Mouse (Mus musculus) MEL (cell line): ENCODE results near the gene Hspbp1. TPM values are rescaled to one million over a fixed set of nuclear protein-coding genes. Genes with fewer than 3 reads are reported as not detected.

ENCODE experiments used
- DNase-seq: peaks from one replicate; pipeline ENCODE4 v3.0.0; 2011; ENCODE audit warnings: low read depth, low spot score
- H3K27ac ChIP-seq: 2 replicates; pipeline ENCODE4 v1.5.1; 2012; ENCODE audit warnings: low read depth, mild to moderate bottlenecking, control low read depth, low read length, moderate library complexity; ENCODE audit not compliant: control insufficient read depth
- H3K27me3 ChIP-seq, 2 experiments: fragments of 150-350 bp in 1 of 2; sonication (generic) in 1 of 2; 2 replicates each; pipeline ENCODE4 v1.6.1; 2012; ENCODE audit warnings: low read length in 2 of 2, mild to moderate bottlenecking in 2 of 2, improper control_type of control experiment in 1 of 2, moderate library complexity in 1 of 2; ENCODE audit not compliant: insufficient read depth in 2 of 2, control insufficient read depth in 1 of 2
- H3K36me3 ChIP-seq, 2 experiments: 2 replicates each; pipeline ENCODE4 v1.6.1; 2012 to 2014; ENCODE audit warnings: low read length in 2 of 2, improper control_type of control experiment in 1 of 2, inconsistent platforms in 1 of 2, mild to moderate bottlenecking in 1 of 2; ENCODE audit not compliant: insufficient read depth in 2 of 2, control insufficient read depth in 1 of 2
- H3K4me1 ChIP-seq, 2 experiments: fragments of 150-350 bp in 1 of 2; sonication (generic) in 1 of 2; 2 replicates each; pipeline ENCODE4 v1.6.1; 2012; ENCODE audit warnings: low read length in 2 of 2, improper control_type of control experiment in 1 of 2, mild to moderate bottlenecking in 1 of 2; ENCODE audit not compliant: insufficient read depth in 2 of 2, control insufficient read depth in 1 of 2
- H3K4me3 ChIP-seq, 2 experiments: fragments of 150-350 bp in 1 of 2; sonication (generic) in 1 of 2; 2 replicates each; pipeline ENCODE4 v1.5.1; 2012; ENCODE audit warnings: low read depth in 2 of 2, low read length in 2 of 2, mild to moderate bottlenecking in 2 of 2, moderate library complexity in 2 of 2, control low read depth in 1 of 2, improper control_type of control experiment in 1 of 2; ENCODE audit not compliant: control insufficient read depth in 1 of 2, insufficient read depth in 1 of 2
- H3K79me2 ChIP-seq: 2 replicates; pipeline ENCODE4 v1.6.1; 2012; ENCODE audit warnings: mild to moderate bottlenecking, low read length, moderate library complexity; ENCODE audit not compliant: control insufficient read depth, poor library complexity, insufficient read depth
- H3K9ac ChIP-seq: 2 replicates; pipeline ENCODE4 v1.6.1; 2012; ENCODE audit warnings: low read depth, mild to moderate bottlenecking, control low read depth, low read length, moderate library complexity; ENCODE audit not compliant: control insufficient read depth, poor library complexity, severe bottlenecking
- H3K9me3 ChIP-seq: fragments of 150-350 bp; sonication (generic); replicated peaks from 2 replicates; pipeline ENCODE4 v1.6.1; 2012; ENCODE audit warnings: mild to moderate bottlenecking, low read length, improper control_type of control experiment, moderate library complexity; ENCODE audit not compliant: insufficient read depth
- BHLHE40 ChIP-seq: IDR thresholded peaks from 2 replicates; pipeline ENCODE4 v1.6.1; 2012; ENCODE audit warnings: low read depth, mild to moderate bottlenecking, inconsistent platforms, low read length, improper control_type of control experiment, borderline replicate concordance
- CHD1 ChIP-seq: IDR thresholded peaks from 2 replicates; pipeline ENCODE4 v1.6.1; 2012; ENCODE audit warnings: low read depth, mild to moderate bottlenecking, inconsistent platforms, low read length, improper control_type of control experiment
- CTCF ChIP-seq, 3 experiments: IDR thresholded peaks in 2 of 3; conservative IDR thresholded peaks in 1 of 3; 2 replicates each; pipeline ENCODE4 v1.5.1; 2011 to 2012; ENCODE audit warnings: low read length in 3 of 3, low read depth in 2 of 3, mild to moderate bottlenecking in 2 of 3, improper control_type of control experiment in 1 of 3, inconsistent platforms in 1 of 3, mixed read lengths in 1 of 3, moderate library complexity in 1 of 3; ENCODE audit not compliant: control insufficient read depth in 1 of 3, insufficient read depth in 1 of 3, poor library complexity in 1 of 3, severe bottlenecking in 1 of 3
- ELF1 ChIP-seq: IDR thresholded peaks from 2 replicates; pipeline ENCODE4 v1.6.1; 2014; ENCODE audit warnings: low read depth, mild to moderate bottlenecking, inconsistent platforms, low read length, improper control_type of control experiment, moderate library complexity
- EP300 ChIP-seq, 2 experiments: IDR thresholded peaks; 2 replicates each; pipeline ENCODE4 v1.6.1; 2011; ENCODE audit warnings: improper control_type of control experiment in 2 of 2, low read length in 2 of 2, low read depth in 1 of 2, mild to moderate bottlenecking in 1 of 2
- GABPA ChIP-seq: IDR thresholded peaks from 2 replicates; pipeline ENCODE4 v1.6.1; 2012; ENCODE audit warnings: low read depth, mild to moderate bottlenecking, inconsistent platforms, low read length, improper control_type of control experiment, moderate library complexity
- HCFC1 ChIP-seq: IDR thresholded peaks from 2 replicates; pipeline ENCODE4 v1.6.1; 2012; ENCODE audit warnings: low read depth, mild to moderate bottlenecking, inconsistent platforms, low read length, improper control_type of control experiment, moderate library complexity
- JUND ChIP-seq: IDR thresholded peaks from 2 replicates; pipeline ENCODE4 v1.6.1; 2011; ENCODE audit warnings: low read depth, mild to moderate bottlenecking, improper control_type of control experiment, low read length
- KAT2A ChIP-seq: conservative IDR thresholded peaks from 2 replicates; pipeline ENCODE4 v1.6.1; 2012; ENCODE audit warnings: low read depth, low read length, improper control_type of control experiment, inconsistent platforms
- MAX ChIP-seq: IDR thresholded peaks from 2 replicates; pipeline ENCODE4 v1.6.1; 2011; ENCODE audit warnings: low read length, improper control_type of control experiment
- MEF2A ChIP-seq: IDR thresholded peaks from 2 replicates; pipeline ENCODE4 v1.6.1; 2014; ENCODE audit warnings: low read depth, mild to moderate bottlenecking, inconsistent platforms, low read length, improper control_type of control experiment; ENCODE audit not compliant: poor library complexity, insufficient replicate concordance, severe bottlenecking; ENCODE audit errors: extremely low read depth
- MYB ChIP-seq: IDR thresholded peaks from 2 replicates; pipeline ENCODE4 v1.6.1; 2011; ENCODE audit warnings: mild to moderate bottlenecking, low read depth, low read length, improper control_type of control experiment
- MYC ChIP-seq: IDR thresholded peaks from 2 replicates; pipeline ENCODE4 v1.6.1; 2011; ENCODE audit warnings: low read depth, mild to moderate bottlenecking, low read length, improper control_type of control experiment, moderate library complexity
- POLR2AphosphoS2 ChIP-seq: IDR thresholded peaks from 2 replicates; pipeline ENCODE4 v1.6.1; 2011; ENCODE audit warnings: low read length, improper control_type of control experiment
- POLR2AphosphoS5 ChIP-seq: IDR thresholded peaks from 2 replicates; pipeline ENCODE4 v1.6.1; 2012; ENCODE audit warnings: low read depth, borderline replicate concordance, mild to moderate bottlenecking, inconsistent platforms, low read length, moderate library complexity, mixed read lengths
- RAD21 ChIP-seq: IDR thresholded peaks from 2 replicates; pipeline ENCODE4 v1.6.1; 2011; ENCODE audit warnings: mild to moderate bottlenecking, low read depth, low read length, improper control_type of control experiment
- RCOR1 ChIP-seq: IDR thresholded peaks from 2 replicates; pipeline ENCODE4 v1.6.1; 2012; ENCODE audit warnings: low read depth, mild to moderate bottlenecking, inconsistent platforms, low read length, improper control_type of control experiment
- TAL1 ChIP-seq: IDR thresholded peaks from 2 replicates; pipeline ENCODE4 v1.6.1; 2012; ENCODE audit warnings: mild to moderate bottlenecking, inconsistent platforms, low read length, moderate library complexity, mixed read lengths
- TBP ChIP-seq: IDR thresholded peaks from 2 replicates; pipeline ENCODE4 v1.8.0; 2011; ENCODE audit warnings: low read depth, low read length, improper control_type of control experiment
- TCF12 ChIP-seq: IDR thresholded peaks from 2 replicates; pipeline ENCODE4 v1.6.1; 2014; ENCODE audit warnings: low read depth, mild to moderate bottlenecking, inconsistent platforms, low read length, improper control_type of control experiment, moderate library complexity
- UBTF ChIP-seq: IDR thresholded peaks from 2 replicates; pipeline ENCODE4 v1.6.1; 2012; ENCODE audit warnings: low read depth, mild to moderate bottlenecking, inconsistent platforms, low read length, improper control_type of control experiment, moderate library complexity, borderline replicate concordance; ENCODE audit not compliant: insufficient read depth
- USF1 ChIP-seq: IDR thresholded peaks from 2 replicates; pipeline ENCODE4 v1.6.1; 2014; ENCODE audit warnings: low read depth, mild to moderate bottlenecking, inconsistent platforms, low read length, improper control_type of control experiment, moderate library complexity
- ZC3H11A ChIP-seq: IDR thresholded peaks from 2 replicates; pipeline ENCODE4 v1.6.1; 2012; ENCODE audit warnings: low read depth, mild to moderate bottlenecking, inconsistent platforms, low read length, improper control_type of control experiment
- ZKSCAN1 ChIP-seq: IDR thresholded peaks from 2 replicates; pipeline ENCODE4 v1.6.1; 2012; ENCODE audit warnings: low read depth, mild to moderate bottlenecking, inconsistent platforms, low read length, improper control_type of control experiment, moderate library complexity
- polyA plus RNA-seq, 2 experiments: library from polyadenylated mRNA; stranded (reverse) in 1 of 2; unstranded in 1 of 2; fragments of >175 nt in 1 of 2; fragments of >200 nt in 1 of 2; gene quantifications; 2 replicates each; pipeline versions ENCODE4 v1.2.1 to v1.2.4; 2012; ENCODE audit warnings: low replicate concordance in 2 of 2, low read depth in 1 of 2; ENCODE audit not compliant: insufficient read length in 2 of 2, insufficient read depth in 1 of 2, missing spikeins in 1 of 2
- total RNA-seq: library from RNA; depleted of rRNA; stranded (reverse); fragments of 300-350 nt; gene quantifications from 2 replicates; pipeline ENCODE4 v1.2.3, GENCODE M21; 2012

Gene Hspbp1
- total and polyA plus RNA-seq, 3 experiments: 101 to 111 TPM; not detected in 1

GRCm38 (mm10) chr7:4690951-4691653 is 6.2 kb upstream of the Hspbp1 start:
- DNase-seq: no peak
- Histone ChIP-seq H3K27ac (no peak overlapping the region), H3K36me3 (no peaks in the 10 kb centered on the region), H3K9ac (no peak overlapping the region), H3K9me3 (no peaks in the 10 kb centered on the region), H3K4me3 (no peak overlapping the region), H3K27me3 (no peaks in the 10 kb centered on the region), H3K4me1 (no peaks in the 10 kb centered on the region), H3K79me2 (no peaks in the 10 kb centered on the region)
- TF ChIP-seq CTCF (IDR thresholded peaks at IDR 0.05 in 2 of 3, conservative IDR thresholded peaks at IDR 0.05 in 1 of 3; ENCODE audit: control insufficient read depth in 1 of 3, insufficient read depth in 1 of 3, low read depth in 2 of 3, low read length in 3 of 3, poor library complexity in 1 of 3, severe bottlenecking in 1 of 3) (no peak), TBP (no peak), MYC (no peak), UBTF (no peak), CHD1 (no peak), BHLHE40 (no peak), ELF1 (no peak), RCOR1 (no peak), HCFC1 (no peak), POLR2AphosphoS2 (no peak), TCF12 (no peak), USF1 (no peak), JUND (no peak)

GRCm38 (mm10) chr7:4690387-4690786 is 5.5 kb upstream of the Hspbp1 start, which contains the start of gene Brsk1:
Gene Brsk1, plus strand, starts transcription at chr7:4690604.
- no peaks in the 10 kb centered on the region for H3K4me1 ChIP-seq
- H3K27ac ChIP-seq: no peak within 1 kb of the TSS
- H3K27me3 ChIP-seq: no peaks in the 10 kb centered on the region
- H3K36me3 ChIP-seq: no peaks in the 10 kb centered on the region
- no peaks in the 10 kb centered on the region for H3K9me3 ChIP-seq
- no peak for DNase-seq
- TF ChIP-seq GABPA (no peak), ZC3H11A (no peak), RAD21 (no peak), TAL1 (no peak), MYB (no peak), EP300 (IDR thresholded peaks at IDR 0.05; ENCODE audit: low read depth in 1 of 2, low read length in 2 of 2) (no peak), KAT2A (no peak), POLR2AphosphoS5 (no peak), MEF2A (no peak), POLR2AphosphoS2 (no peak), MAX (no peak), UBTF (no peak), ZKSCAN1 (no peak), CTCF (IDR thresholded peaks at IDR 0.05 in 2 of 3, conservative IDR thresholded peaks at IDR 0.05 in 1 of 3; ENCODE audit: control insufficient read depth in 1 of 3, insufficient read depth in 1 of 3, low read depth in 2 of 3, low read length in 3 of 3, poor library complexity in 1 of 3, severe bottlenecking in 1 of 3) (no peak)
- TF ChIP-seq, all 39 proteins: peak for 0
- no peaks in the 10 kb centered on the region for H3K79me2 ChIP-seq
- H3K4me3 ChIP-seq: no peak within 1 kb of the TSS
- H3K9ac ChIP-seq: no peak within 1 kb of the TSS
